Mouse (Mus musculus) liver, embryonic 16.5 days (tissue): Measurements from ENCODE around the gene Mucl2. TPM values are rescaled to one million over a fixed set of nuclear protein-coding genes. Genes with fewer than 3 reads are reported as not detected.
"Not testable (repeated sequence)": the region's sequence is repeated elsewhere in the genome, so short reads cannot be mapped to it uniquely, and the experiment has no call there.

Source experiments
- ATAC-seq: fragments of 200-750 bp; cut with Nextera tagmentation; 2 replicates; pipeline ENCODE4 v1.8.0; 2017; ENCODE audit warnings: low read depth, mild to moderate bottlenecking, moderate number of reproducible peaks, moderate library complexity
- H3K27ac ChIP-seq: fragments of 300-500 bp; sonication (generic); 2 replicates; pipeline ENCODE4 v1.5.1; 2014; ENCODE audit warnings: mild to moderate bottlenecking, low read length
- H3K27me3 ChIP-seq: fragments of 300-500 bp; sonication (generic); 2 replicates; pipeline ENCODE4 v1.6.1; 2014; ENCODE audit warnings: low read depth, low read length, mixed read lengths; ENCODE audit not compliant: control insufficient read depth, insufficient read depth
- H3K36me3 ChIP-seq: fragments of 300-500 bp; sonication (generic); 2 replicates; pipeline ENCODE4 v1.6.1; 2014; ENCODE audit warnings: mild to moderate bottlenecking; ENCODE audit not compliant: control insufficient read depth, insufficient read depth
- H3K4me1 ChIP-seq: fragments of 300-500 bp; sonication (generic); 2 replicates; pipeline ENCODE4 v1.6.1; 2014; ENCODE audit warnings: low read depth, low read length, mixed read lengths; ENCODE audit not compliant: control insufficient read depth
- H3K4me2 ChIP-seq: fragments of 300-500 bp; sonication (generic); 2 replicates; pipeline ENCODE4 v1.6.1; 2014; ENCODE audit warnings: low read depth, low read length, mixed read lengths
- H3K4me3 ChIP-seq: fragments of 300-500 bp; sonication (generic); 2 replicates; pipeline ENCODE4 v1.5.1; 2014; ENCODE audit warnings: low read depth, mild to moderate bottlenecking, low read length
- H3K9ac ChIP-seq: fragments of 300-500 bp; sonication (generic); 2 replicates; pipeline ENCODE4 v1.6.1; 2014; ENCODE audit warnings: low read depth, low read length
- H3K9me3 ChIP-seq: fragments of 300-500 bp; sonication (generic); replicated peaks from 2 replicates; pipeline ENCODE4 v1.6.1; 2016; ENCODE audit warnings: low read length; ENCODE audit not compliant: control insufficient read depth
- WGBS: fragments of 180-500 bp; shearing (Covaris S2); extraction: QIAGEN DNeasy Blood & Tissue Kit; methylation state at CpG from one replicate; pipeline ENCODE4 v1.1.7; 2014; ENCODE audit not compliant: insufficient replicate concordance; 5-methylcytosine and 5-hydroxymethylcytosine counted together
- microRNA-seq: library from miRNA; unstranded; fragments of <30 nt; microRNA quantifications from one replicate; pipeline ENCODE4, GENCODE M21; 2016
- polyA plus RNA-seq: library from polyadenylated mRNA; unstranded; fragments of >200 nt; fragmentation: Nextera tagmentation; extraction: Ambion mirVana; gene quantifications from 2 replicates; pipeline ENCODE4 v1.2.1, GENCODE M21; 2015

Gene Mucl2
- not detected in 2 replicates for polyA plus RNA-seq

DNA sequence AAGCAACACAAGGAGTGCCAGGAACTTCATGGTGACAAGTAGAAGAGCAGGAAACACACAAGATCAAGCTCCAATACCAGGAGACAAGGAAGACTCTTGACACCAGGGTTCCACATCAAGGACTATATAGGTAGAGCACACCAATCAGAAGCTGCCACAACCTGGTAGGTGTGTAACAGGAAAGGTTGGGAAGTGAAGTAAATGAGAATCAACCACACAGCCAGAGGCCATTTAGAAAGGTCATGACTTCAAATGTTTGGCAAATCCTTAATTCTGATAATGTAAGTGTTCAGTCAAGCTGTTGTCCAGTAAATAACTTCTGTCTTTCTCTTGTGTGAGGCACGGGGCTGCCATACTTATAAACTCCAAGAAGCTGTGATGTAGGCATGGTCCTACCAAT is at the start of gene Mucl2:
Gene Mucl2 (minus strand): TSS at position 101 of the 400 bp plus-strand sequence.
- Histone ChIP-seq H3K36me3 (no peaks in the 10 kb centered on the region), H3K9me3 (no peaks in the 10 kb centered on the region), H3K4me3 (no peak within 1 kb of the TSS), H3K9ac (no peak within 1 kb of the TSS), H3K27me3 (no peaks in the 10 kb centered on the region), H3K4me1 (no peaks in the 10 kb centered on the region), H3K4me2 (no peak within 1 kb of the TSS), H3K27ac (no peak within 1 kb of the TSS)
- no peak for ATAC-seq
- WGBS, result 47% methylated on average over 1 of the region's 1 CpGs

DNA sequence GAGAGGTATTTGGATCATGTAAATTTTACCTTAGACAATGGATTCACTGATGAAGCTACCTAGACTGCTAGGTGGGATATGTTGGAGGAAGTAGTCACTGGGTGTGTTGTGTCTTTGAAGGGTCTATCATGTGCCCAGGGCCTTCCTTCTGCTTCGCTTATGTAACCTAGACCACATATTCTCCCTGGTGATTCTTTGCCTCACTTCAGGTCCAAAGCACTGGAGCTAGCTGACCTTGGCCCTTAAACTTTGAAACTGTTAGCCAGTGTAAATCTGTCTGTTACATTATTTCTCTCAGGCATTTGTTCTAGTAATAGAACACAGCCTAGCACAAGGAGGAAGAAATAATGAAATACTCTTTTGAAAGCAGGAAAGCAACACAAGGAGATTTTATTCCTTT is 13.9 kb upstream of the Mucl2 start:
- not testable (repeated sequence) for H3K4me3 ChIP-seq, H3K27me3 ChIP-seq, H3K9ac ChIP-seq, ATAC-seq, H3K4me1 ChIP-seq, H3K9me3 ChIP-seq, H3K4me2 ChIP-seq, H3K27ac ChIP-seq, H3K36me3 ChIP-seq
- WGBS, result 22% methylated on average over 1 of the region's 1 CpGs

Small RNA genes lying within 50 kb of the gene (microRNA-seq; reads per million reads assigned to microRNA genes)
- gene Gm22852, result not detected

Other genes with a start within 250 kb of the Mucl2 start
- not detected in 2 replicates for gene Mucl1, start 143.8 kb downstream of the Mucl2 start, polyA plus RNA-seq